Mouse (Mus musculus) naive thymus-derived CD4-positive, alpha-beta T cell, adult 5 months (primary cell): ENCODE data around the gene Rpl41. TPM values are rescaled to one million over a fixed set of nuclear protein-coding genes. Genes with fewer than 3 reads are reported as not detected.

Source experiments
- polyA plus RNA-seq: library from polyadenylated mRNA; unstranded; fragments of 100-300 nt; shearing (Covaris generic); gene quantifications from one replicate; pipeline ENCODE4 v1.2.1, GENCODE M21; 2017

Gene Rpl41
- 2,874 TPM for polyA plus RNA-seq

GRCm38 (mm10) chr10:128548947-128549681 lies at the start of gene Rpl41:
Gene Rpl41 (minus strand): TSS chr10:128549305.

GRCm38 (mm10) chr10:128589464-128590192 lies 40.5 kb upstream of the Rpl41 start, which contains the start of gene Erbb3:
Gene Erbb3 (minus strand): TSS chr10:128589652.

DNA sequence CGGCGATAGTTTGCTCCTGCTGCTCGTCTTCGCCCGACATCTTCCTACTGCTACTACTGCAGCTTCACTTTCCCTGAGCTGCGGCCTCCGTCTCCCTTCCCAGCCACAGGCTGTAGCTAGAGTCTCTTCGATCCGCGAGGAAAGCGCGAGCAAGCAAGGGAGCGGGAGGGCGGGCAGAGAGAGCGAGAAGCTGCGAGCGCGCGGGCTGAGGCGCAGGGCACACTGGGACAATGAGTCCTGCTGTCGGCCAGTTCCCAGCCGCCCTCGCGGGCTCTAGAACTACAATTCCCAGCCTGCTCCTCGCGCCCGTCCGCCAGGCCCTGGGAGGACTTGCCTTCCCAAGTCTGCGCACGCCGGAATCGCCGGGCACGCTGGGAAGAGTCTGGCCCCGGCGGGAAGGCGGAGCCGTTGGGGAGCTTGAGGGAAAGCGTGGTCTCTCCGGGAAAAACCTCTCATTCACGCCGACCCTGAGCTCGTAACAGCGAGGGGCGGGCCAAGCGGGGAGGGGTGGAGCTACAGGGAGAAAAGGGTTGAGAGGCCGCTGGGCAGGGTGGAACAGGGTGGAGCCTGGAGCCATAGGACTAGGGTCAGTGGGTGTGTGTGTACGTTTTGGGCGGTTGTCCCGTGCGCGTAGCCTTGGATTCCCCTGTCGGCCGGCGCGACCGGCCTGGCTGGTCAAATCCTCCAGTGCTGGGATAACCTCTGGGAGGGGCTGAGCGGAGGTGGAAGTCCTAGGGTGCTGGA lies 16.9 kb upstream of the Rpl41 start, which contains the start of gene Pa2g4:
Gene Pa2g4 (minus strand): TSS at position 200 of the 744 bp plus-strand sequence.

DNA sequence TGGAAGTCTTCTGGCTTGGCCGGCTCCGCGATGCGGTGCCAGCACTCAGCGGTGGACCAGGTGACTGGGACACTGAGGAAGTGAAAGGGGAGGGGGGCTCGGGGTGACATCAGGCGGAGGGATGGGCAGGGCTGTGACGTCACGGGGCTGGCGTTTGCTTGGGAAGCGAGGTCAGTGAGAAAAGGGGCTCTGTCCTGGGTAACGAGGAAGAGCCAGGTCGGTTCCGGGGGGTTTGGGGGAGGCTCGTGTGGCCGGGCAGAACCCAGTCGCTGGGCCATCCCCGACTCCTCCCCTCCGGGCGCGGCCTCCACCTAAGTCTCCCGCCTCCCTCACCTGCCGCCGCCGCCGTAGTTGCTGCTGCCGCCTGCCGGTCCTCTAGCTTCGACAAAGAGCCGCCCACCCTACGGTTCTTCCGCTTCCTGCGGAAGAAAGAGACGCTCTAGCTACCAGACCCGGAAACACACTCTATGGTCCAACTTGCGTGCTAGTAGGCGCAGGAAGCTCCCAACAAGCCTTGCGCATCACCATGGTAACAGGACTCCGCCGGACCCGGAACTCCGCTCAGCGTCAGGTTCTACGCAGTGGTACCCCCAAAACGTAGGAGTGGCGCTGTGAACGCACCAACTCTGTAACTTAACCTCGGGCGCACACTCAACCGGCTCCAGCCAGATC lies 1.6 kb downstream of the Rpl41 start, which contains the start of gene Zc3h10:
Gene Zc3h10 (minus strand): TSS at position 414 of the 672 bp plus-strand sequence.

DNA sequence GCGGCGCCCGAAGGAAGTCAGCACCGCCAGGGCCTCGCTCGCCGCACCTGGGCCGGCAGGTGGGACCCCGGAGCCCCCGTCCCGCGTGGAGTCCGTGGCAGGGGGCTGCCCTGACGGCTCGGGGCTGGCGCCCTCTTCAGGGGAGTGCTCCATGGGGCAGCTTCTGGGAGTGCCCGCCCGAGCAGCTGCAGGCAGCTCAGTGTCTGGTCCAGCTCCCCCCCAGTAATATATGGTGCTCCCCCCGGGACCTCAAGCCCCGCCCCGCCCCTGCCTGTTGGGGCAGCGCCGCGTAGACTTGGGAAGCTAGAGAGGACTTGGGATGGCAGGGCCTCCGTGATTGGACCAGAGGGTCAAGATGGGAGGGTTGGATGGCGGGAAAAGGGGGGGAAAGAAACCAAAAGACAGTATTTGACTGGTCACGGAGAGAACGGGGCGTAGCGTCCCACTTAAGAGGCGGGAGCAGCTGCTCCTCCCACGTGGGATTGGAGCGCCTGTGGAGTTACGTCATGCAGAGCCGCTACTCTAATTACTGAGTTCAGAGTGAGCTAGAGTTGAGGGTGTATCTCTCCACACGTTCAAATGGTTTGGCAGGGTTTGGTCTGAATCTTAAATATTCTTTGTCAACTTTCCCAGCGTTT lies 23.3 kb downstream of the Rpl41 start, which contains the start of gene Esyt1:
Gene Esyt1 (minus strand): TSS at position 201 of the 638 bp plus-strand sequence.

GRCm38 (mm10) chr10:128498590-128498989 lies 50.5 kb downstream of the Rpl41 start, which contains the start of gene Myl6b:
Gene Myl6b (minus strand): TSS chr10:128498685.

Other genes with a start within 250 kb of the Rpl41 start
- gene Pan2, start 246.0 kb downstream of the Rpl41 start, polyA plus RNA-seq = 48.3 TPM
- gene Cnpy2, start 226.8 kb downstream of the Rpl41 start, polyA plus RNA-seq = 18.9 TPM
- gene Cs, start 211.6 kb downstream of the Rpl41 start, polyA plus RNA-seq = 128 TPM
- 39.7 TPM for gene Coq10a, start 180.3 kb downstream of the Rpl41 start, polyA plus RNA-seq
- 4.8 TPM for gene Ankrd52, start 172.2 kb downstream of the Rpl41 start, polyA plus RNA-seq
- not detected for gene Slc39a5, start 148.1 kb downstream of the Rpl41 start, polyA plus RNA-seq
- 47.3 TPM for gene Nabp2, start 137.8 kb downstream of the Rpl41 start, polyA plus RNA-seq
- 23.1 TPM for gene Rnf41, start 137.6 kb downstream of the Rpl41 start, polyA plus RNA-seq
- 93.1 TPM for gene Smarcc2, start 90.1 kb downstream of the Rpl41 start, polyA plus RNA-seq
- gene Myl6, start 55.2 kb downstream of the Rpl41 start, polyA plus RNA-seq = 1,093 TPM
- gene Myl6b, start 50.6 kb downstream of the Rpl41 start, polyA plus RNA-seq = 3.2 TPM
- gene Esyt1, start 23.4 kb downstream of the Rpl41 start, polyA plus RNA-seq = 269 TPM
- 32.4 TPM for gene Zc3h10, start 1.5 kb downstream of the Rpl41 start, polyA plus RNA-seq
- 27.6 TPM for gene Pa2g4, start 16.7 kb upstream of the Rpl41 start, polyA plus RNA-seq
- 1.2 TPM for gene Erbb3, start 40.3 kb upstream of the Rpl41 start, polyA plus RNA-seq
- 770 TPM for gene Rps26, start 77.4 kb upstream of the Rpl41 start, polyA plus RNA-seq
- gene Ikzf4, start 96.7 kb upstream of the Rpl41 start, polyA plus RNA-seq = 7.6 TPM
- gene Suox, start 124.8 kb upstream of the Rpl41 start, polyA plus RNA-seq = 18.4 TPM
- 26.5 TPM for gene Rab5b, start 147.0 kb upstream of the Rpl41 start, polyA plus RNA-seq
- 6.4 TPM for gene Pmel, start 154.9 kb upstream of the Rpl41 start, polyA plus RNA-seq
- gene Cdk2, start 155.7 kb upstream of the Rpl41 start, polyA plus RNA-seq = 36.7 TPM
- gene Dgka, start 195.6 kb upstream of the Rpl41 start, polyA plus RNA-seq = 1,128 TPM
- 31.8 TPM for gene Pym1, start 198.6 kb upstream of the Rpl41 start, polyA plus RNA-seq
- not detected for gene Mmp19, start 241.6 kb upstream of the Rpl41 start, polyA plus RNA-seq